Mouse (Mus musculus) midbrain, embryonic 16.5 days (tissue): Measurements from ENCODE around the gene Sox6. TPM values are rescaled to one million over a fixed set of nuclear protein-coding genes. Genes with fewer than 3 reads are reported as not detected.
A peak's percentile ranks its signal among the peaks of the same experiment; 100 is the strongest.

Source experiments
- ATAC-seq: fragments of 200-750 bp; cut with Nextera tagmentation; 2 replicates; pipeline ENCODE4 v1.8.0; 2017; ENCODE audit warnings: moderate TSS enrichment
- H3K27ac ChIP-seq: fragments of 300-500 bp; sonication (generic); 2 replicates; pipeline ENCODE4 v1.5.1; 2014; ENCODE audit warnings: mild to moderate bottlenecking, low read length, mixed read lengths
- H3K27me3 ChIP-seq: fragments of 300-500 bp; sonication (generic); 2 replicates; pipeline ENCODE4 v1.6.1; 2014; ENCODE audit warnings: low read depth, low read length, mixed read lengths; ENCODE audit not compliant: control insufficient read depth, insufficient read depth
- H3K36me3 ChIP-seq: fragments of 300-500 bp; sonication (generic); 2 replicates; pipeline ENCODE4 v1.6.1; 2014; ENCODE audit warnings: mild to moderate bottlenecking, low read length, moderate library complexity, mixed read lengths; ENCODE audit not compliant: control insufficient read depth, insufficient read depth
- H3K4me1 ChIP-seq: fragments of 300-500 bp; sonication (generic); 2 replicates; pipeline ENCODE4 v1.6.1; 2014; ENCODE audit warnings: mild to moderate bottlenecking, low read length, mixed read lengths; ENCODE audit not compliant: control insufficient read depth, insufficient read depth
- H3K4me2 ChIP-seq: fragments of 300-500 bp; sonication (generic); 2 replicates; pipeline ENCODE4 v1.6.1; 2014; ENCODE audit warnings: mild to moderate bottlenecking, low read length, mixed read lengths
- H3K4me3 ChIP-seq: fragments of 300-500 bp; sonication (generic); 2 replicates; pipeline ENCODE4 v1.5.1; 2014; ENCODE audit warnings: low read depth, mild to moderate bottlenecking, low read length, moderate library complexity, mixed read lengths
- H3K9ac ChIP-seq: fragments of 300-500 bp; sonication (generic); 2 replicates; pipeline ENCODE4 v1.6.1; 2014; ENCODE audit warnings: low read depth, low read length, mixed read lengths
- H3K9me3 ChIP-seq: fragments of 300-500 bp; sonication (generic); replicated peaks from 2 replicates; pipeline ENCODE4 v1.6.1; 2014; ENCODE audit warnings: mild to moderate bottlenecking, low read length, mixed read lengths; ENCODE audit not compliant: control insufficient read depth, poor library complexity, severe bottlenecking
- WGBS: fragments of 180-500 bp; shearing (Covaris S2); extraction: QIAGEN DNeasy Blood & Tissue Kit; methylation state at CpG from one replicate; pipeline ENCODE4 v1.1.7; 2014; 5-methylcytosine and 5-hydroxymethylcytosine counted together
- polyA plus RNA-seq: library from polyadenylated mRNA; unstranded; fragments of >200 nt; fragmentation: Nextera tagmentation; extraction: Ambion mirVana; gene quantifications from 2 replicates; pipeline ENCODE4 v1.2.1, GENCODE M21; 2015

Sox6 gene
- polyA plus RNA-seq, 1 experiment from 2014 or later, result 47.2 TPM

DNA sequence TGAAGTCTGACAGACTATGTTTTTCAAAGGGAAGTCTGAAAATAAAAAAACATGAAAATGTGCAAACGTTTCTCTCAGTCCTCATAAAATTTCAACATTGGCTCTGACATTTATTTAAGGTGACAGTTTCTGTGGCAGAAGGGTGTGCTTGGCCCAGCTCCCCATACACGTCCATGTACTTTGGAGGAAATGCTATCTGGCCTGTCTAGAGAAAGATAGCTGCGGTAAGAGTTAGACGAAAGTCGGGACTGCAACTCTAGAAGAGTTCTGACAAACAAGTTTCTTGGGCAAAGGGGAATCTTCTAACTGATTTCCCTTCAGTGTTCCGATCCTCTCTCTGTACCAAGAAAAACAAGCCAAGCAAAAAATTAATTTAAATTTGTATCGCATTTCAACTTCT lies 150.5 kb downstream of the Sox6 start:
- Histone ChIP-seq H3K36me3 (no peaks in the 10 kb centered on the region), H3K27ac (no peak overlapping the region), H3K4me2 (no peak overlapping the region), H3K4me1 (no peaks in the 10 kb centered on the region), H3K9me3 (no peaks in the 10 kb centered on the region), H3K4me3 (no peak overlapping the region), H3K9ac (no peak overlapping the region), H3K27me3 (no peaks in the 10 kb centered on the region)
- WGBS, result 90% methylated on average over 7 of the region's 7 CpGs
- no peak for ATAC-seq

DNA sequence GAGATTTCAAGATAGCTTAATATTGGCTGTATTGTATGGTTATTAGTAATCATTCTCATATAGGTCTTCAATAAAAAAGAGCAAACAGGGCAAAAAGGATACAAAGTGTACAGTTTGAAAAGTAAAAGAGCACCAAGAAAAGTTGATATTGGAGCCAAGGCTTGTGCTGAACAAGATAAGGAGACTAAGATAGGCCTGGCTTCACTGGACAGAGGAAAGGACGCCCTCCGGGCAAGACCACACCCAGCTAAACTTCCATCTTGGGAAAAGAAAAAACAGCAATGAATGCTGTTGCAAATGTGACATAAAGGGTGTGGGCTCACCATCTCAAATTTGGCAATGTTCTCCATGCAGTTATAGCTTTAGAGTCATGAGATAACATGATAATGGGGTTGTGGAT lies 165.7 kb downstream of the Sox6 start:
- peaks cover 5% of the 10 kb centered on the region for H3K4me1 ChIP-seq
- no peak overlapping the region for H3K4me3 ChIP-seq
- H3K36me3 ChIP-seq, result no peaks in the 10 kb centered on the region
- H3K27me3 ChIP-seq, result no peaks in the 10 kb centered on the region
- WGBS, result 98% methylated on average over 2 of the region's 2 CpGs
- ATAC-seq, result no peak
- no peak overlapping the region for H3K4me2 ChIP-seq
- no peak overlapping the region for H3K9ac ChIP-seq
- no peak overlapping the region for H3K27ac ChIP-seq
- no peaks in the 10 kb centered on the region for H3K9me3 ChIP-seq

DNA sequence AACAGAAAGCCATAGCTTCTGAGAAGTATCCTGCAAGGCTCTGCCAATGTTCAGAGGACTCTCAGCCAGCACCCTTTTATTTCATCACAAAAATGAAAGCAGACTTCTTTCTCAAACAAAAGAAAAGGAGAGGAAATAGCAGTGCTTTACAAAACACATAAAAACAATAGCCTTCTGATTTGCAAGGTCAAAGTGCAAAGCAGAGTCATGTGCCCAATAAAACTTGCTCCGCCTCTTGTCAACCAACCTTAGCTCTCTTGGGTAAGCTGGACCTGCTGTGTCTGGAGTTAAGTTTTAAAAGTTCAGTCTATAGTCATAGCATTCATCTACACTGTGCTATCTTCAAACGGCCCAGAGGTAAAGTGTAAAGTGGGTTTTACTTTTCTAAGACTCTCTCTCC lies 170.1 kb downstream of the Sox6 start:
- Histone ChIP-seq H3K9ac (no peak overlapping the region), H3K4me1 (peaks cover 21% of the 10 kb centered on the region), H3K36me3 (no peaks in the 10 kb centered on the region), H3K4me3 (no peak overlapping the region), H3K27ac (no peak overlapping the region), H3K4me2 (no peak overlapping the region), H3K27me3 (no peaks in the 10 kb centered on the region), H3K9me3 (no peaks in the 10 kb centered on the region)
- WGBS, result 84% methylated on average over 2 of the region's 2 CpGs
- no peak for ATAC-seq

DNA sequence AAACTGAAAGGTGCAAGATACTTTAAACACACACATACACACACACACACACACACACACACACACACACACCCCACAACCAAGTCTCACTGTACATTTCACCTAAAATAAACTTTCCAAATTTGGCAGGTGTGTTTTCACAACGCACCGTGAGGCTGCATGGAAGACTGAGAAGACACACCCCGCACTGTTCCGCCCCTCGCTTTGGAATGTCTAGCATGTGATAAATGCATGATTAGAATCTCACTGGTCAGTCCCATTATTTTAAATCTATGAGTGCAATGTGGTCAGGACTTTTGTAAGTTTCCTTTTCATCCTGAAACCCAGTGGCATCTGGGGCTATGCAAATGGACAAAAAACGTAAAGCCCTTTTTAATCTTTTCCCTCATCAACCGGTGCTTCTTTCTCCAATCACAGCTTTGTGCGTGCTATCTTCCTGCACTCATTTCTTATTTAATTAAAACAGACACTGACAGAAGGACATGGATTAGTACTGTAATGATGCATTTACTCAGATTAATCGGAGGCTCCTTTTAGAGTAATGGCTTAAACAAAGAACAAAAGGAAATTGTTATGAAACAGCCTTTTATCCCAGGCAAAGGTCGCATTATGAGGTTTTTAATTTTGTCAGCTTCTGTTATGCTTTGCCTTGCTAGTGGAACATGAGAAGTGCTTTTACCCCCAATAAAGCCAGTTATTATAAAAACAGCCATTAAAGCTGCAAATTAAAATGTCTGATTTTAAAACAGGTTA lies 170.9 kb downstream of the Sox6 start:
- Histone ChIP-seq H3K27me3 (no peaks in the 10 kb centered on the region), H3K27ac (no peak overlapping the region), H3K9ac (no peak overlapping the region), H3K4me2 (no peak overlapping the region), H3K9me3 (no peaks in the 10 kb centered on the region), H3K4me3 (no peak overlapping the region), H3K36me3 (no peaks in the 10 kb centered on the region), H3K4me1 (peaks cover 21% of the 10 kb centered on the region)
- 9% methylated on average over 10 of the region's 10 CpGs for WGBS
- no peak for ATAC-seq

DNA sequence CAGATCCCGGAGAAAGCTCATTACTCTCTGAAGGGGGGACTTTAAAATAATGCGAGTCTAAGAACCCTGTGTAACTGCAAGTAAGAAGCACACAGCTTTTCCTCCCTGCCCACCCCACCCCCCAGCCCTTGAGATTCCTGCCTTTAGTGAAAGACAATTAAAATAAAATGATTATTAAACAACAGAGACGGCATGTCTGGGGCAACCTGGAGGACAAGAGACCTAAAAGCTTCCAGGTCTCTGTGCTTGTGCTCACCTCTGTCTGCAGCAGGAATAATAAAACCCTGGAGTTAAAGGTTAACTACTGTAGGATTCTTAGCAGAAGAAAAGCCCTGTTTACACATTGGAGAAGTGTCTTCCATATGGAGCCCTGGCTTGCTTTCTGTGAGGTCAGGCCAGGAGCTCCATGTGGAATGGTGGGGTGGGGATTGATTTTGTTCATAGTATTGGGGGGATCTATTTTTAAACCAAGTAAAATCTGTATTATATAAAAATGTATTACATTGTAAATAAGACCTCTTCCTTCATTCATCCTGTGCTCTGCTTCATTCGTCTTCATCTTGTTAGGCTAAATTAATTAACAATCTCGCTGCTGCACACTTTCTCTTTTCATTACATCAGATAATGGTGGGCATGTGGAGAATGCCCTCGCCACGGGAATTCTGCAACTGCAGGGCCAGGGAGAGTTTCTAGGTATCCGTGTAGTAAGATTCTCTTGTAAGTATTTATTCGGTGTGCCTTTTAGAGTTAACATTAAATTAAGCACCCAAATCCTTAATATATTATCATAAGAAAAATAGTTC lies 171.7 kb downstream of the Sox6 start:
- Histone ChIP-seq H3K9me3 (no peaks in the 10 kb centered on the region), H3K36me3 (no peaks in the 10 kb centered on the region), H3K4me1 (peaks cover 21% of the 10 kb centered on the region), H3K27me3 (no peaks in the 10 kb centered on the region), H3K4me2 (no peak overlapping the region), H3K9ac (no peak overlapping the region), H3K27ac (no peak overlapping the region), H3K4me3 (no peak overlapping the region)
- no peak for ATAC-seq
- WGBS, result 11% methylated on average over 9 of the region's 9 CpGs

DNA sequence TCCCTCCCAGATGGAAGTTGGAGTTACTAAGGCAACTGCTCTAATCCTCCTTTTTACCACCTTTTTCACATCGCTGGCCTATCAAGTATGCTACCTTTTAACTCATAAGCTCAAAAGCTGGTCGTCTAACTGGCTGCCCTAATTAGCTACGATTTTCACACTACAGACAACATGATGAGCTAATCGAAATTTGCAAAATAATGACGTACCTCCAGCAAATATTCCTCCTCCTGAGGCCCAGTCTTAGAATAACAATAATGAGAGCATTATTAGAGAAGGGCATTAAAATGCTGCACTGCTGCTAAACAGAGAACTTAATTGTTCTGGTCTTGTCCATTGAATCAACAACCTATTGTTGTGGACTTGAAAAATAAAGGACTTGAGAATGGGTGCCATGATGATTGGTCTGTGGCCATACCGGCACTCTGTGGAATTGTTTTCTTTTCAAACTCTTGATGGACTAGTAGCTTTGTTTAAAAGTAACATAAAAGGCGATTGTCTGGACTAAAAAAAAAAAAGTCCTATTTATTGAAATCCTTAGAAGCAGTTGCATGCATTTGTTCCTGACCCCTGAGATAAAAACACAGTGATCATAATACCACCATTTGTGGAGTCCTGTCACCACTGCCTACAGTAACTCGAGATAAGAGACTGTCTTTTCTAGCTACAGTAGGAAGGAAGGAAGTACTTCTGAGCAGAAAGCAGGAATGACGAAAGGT lies 172.5 kb downstream of the Sox6 start:
- ATAC-seq, result peak; percentile 39; the same call in 1 of the 2 replicates
- Histone ChIP-seq H3K4me2 (no peak overlapping the region), H3K9ac (no peak overlapping the region), H3K4me3 (no peak overlapping the region), H3K27me3 (no peaks in the 10 kb centered on the region), H3K36me3 (no peaks in the 10 kb centered on the region), H3K4me1 (peaks cover 21% of the 10 kb centered on the region), H3K27ac (no peak overlapping the region), H3K9me3 (no peaks in the 10 kb centered on the region)
- WGBS, result 10% methylated on average over 9 of the region's 9 CpGs

DNA sequence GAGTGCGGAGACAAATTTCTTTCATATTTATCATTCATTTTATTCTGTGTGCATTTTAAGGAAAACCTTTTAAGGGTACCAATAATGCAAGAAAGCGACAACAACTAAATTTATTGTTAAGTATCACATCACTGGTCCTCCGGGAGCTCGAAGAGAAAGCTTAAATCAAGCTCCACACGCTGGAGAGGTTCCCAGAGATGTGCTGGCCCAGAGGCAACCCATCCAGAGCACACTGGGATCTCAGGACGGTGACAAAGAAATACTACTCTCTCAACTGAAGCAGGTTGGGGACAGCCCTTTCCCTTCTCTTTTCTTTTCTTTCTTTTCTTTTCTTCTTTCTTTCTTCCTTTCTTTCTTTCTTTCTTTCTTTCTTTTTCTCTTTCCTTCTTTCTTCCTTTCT lies 173.4 kb downstream of the Sox6 start:
- ATAC-seq, result no peak
- Histone ChIP-seq H3K36me3 (no peaks in the 10 kb centered on the region), H3K9me3 (no peaks in the 10 kb centered on the region), H3K9ac (no peak overlapping the region), H3K27me3 (no peaks in the 10 kb centered on the region), H3K4me1 (peaks cover 21% of the 10 kb centered on the region), H3K4me3 (no peak overlapping the region), H3K27ac (no peak overlapping the region), H3K4me2 (no peak overlapping the region)
- 26% methylated on average over 6 of the region's 6 CpGs for WGBS

DNA sequence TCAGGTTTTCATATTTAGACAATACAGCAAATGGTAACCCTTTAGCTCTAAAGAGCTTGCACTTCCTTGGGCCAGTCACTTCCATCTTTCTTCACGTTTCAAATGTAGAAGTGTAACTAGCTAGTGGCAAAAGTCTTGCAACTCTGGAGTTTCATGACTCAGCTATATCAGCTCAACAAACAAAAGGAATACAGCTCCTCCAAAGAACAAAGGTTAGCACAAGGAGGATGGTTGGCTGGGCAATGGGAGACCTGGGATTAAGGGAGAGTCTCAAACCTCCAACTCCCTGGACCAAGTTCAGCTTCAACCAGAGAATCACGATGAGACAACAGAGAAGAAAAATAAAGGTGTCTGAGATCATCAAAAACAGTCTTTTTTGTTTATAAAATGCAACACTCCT lies 174.2 kb downstream of the Sox6 start:
- peaks cover 21% of the 10 kb centered on the region for H3K4me1 ChIP-seq
- H3K4me3 ChIP-seq, result no peak overlapping the region
- 31% methylated on average over 2 of the region's 2 CpGs for WGBS
- ATAC-seq, result no peak
- H3K27me3 ChIP-seq, result no peaks in the 10 kb centered on the region
- no peaks in the 10 kb centered on the region for H3K36me3 ChIP-seq
- no peak overlapping the region for H3K9ac ChIP-seq
- no peak overlapping the region for H3K27ac ChIP-seq
- H3K4me2 ChIP-seq, result no peak overlapping the region
- H3K9me3 ChIP-seq, result no peaks in the 10 kb centered on the region
